Mouse (Mus musculus) testis, postnatal 14 days (tissue): ENCODE measurements around the gene Rerg.

Experiments used
- DNase-seq: peaks from one replicate; pipeline ENCODE4 v3.0.0; 2021; ENCODE audit warnings: low spot score

Rerg gene

GRCm38 (mm10) chr6:137170226-137170625, at the start of gene Rerg:
Gene Rerg (minus strand): TSS chr6:137170497.
- DNase-seq = no peak

GRCm38 (mm10) chr6:137217841-137218463, 47.7 kb upstream of the Rerg start:
- DNase-seq = no peak

GRCm38 (mm10) chr6:137211441-137211840, 41.1 kb upstream of the Rerg start:
- no peak for DNase-seq

GRCm38 (mm10) chr6:137210991-137211390, 40.7 kb upstream of the Rerg start:
- DNase-seq = no peak

- DNase-seq = no peak
Observed at GRCm38 (mm10) chr6:137209992-137210391, 39.7 kb upstream of the Rerg start.

GRCm38 (mm10) chr6:137207126-137207525, 36.8 kb upstream of the Rerg start:
- DNase-seq = no peak

GRCm38 (mm10) chr6:137205662-137206400, 35.5 kb upstream of the Rerg start:
- no peak for DNase-seq

- peak; percentile 23 for DNase-seq
Observed at GRCm38 (mm10) chr6:137202661-137203060, 32.4 kb upstream of the Rerg start.

GRCm38 (mm10) chr6:137201578-137201977, 31.3 kb upstream of the Rerg start:
- no peak for DNase-seq

GRCm38 (mm10) chr6:137201166-137201565, 30.9 kb upstream of the Rerg start:
- peak; percentile 31 for DNase-seq

- peak; percentile 41 for DNase-seq
Observed at GRCm38 (mm10) chr6:137192063-137192462, 21.8 kb upstream of the Rerg start.

GRCm38 (mm10) chr6:137191026-137191425, 20.7 kb upstream of the Rerg start:
- no peak for DNase-seq

GRCm38 (mm10) chr6:137190577-137190976, 20.3 kb upstream of the Rerg start:
- no peak for DNase-seq

- no peak for DNase-seq
Observed at GRCm38 (mm10) chr6:137188375-137188926, 18.2 kb upstream of the Rerg start.

- DNase-seq = no peak
Observed at GRCm38 (mm10) chr6:137187426-137187825, 17.1 kb upstream of the Rerg start.

GRCm38 (mm10) chr6:137180636-137181035, 10.3 kb upstream of the Rerg start:
- no peak for DNase-seq

GRCm38 (mm10) chr6:137180115-137180514, 9.8 kb upstream of the Rerg start:
- DNase-seq = no peak

- DNase-seq = no peak
Observed at GRCm38 (mm10) chr6:137179026-137179425, 8.7 kb upstream of the Rerg start.

- DNase-seq = no peak
Observed at GRCm38 (mm10) chr6:137170646-137171045, 349 bp upstream of the Rerg start.

- DNase-seq = peak; percentile 86
Observed at GRCm38 (mm10) chr6:137169171-137169968, 927 bp downstream of the Rerg start.

GRCm38 (mm10) chr6:137166843-137167242, 3.5 kb downstream of the Rerg start:
- no peak for DNase-seq

GRCm38 (mm10) chr6:137163571-137163970, 6.7 kb downstream of the Rerg start:
- no peak for DNase-seq

GRCm38 (mm10) chr6:137163061-137163460, 7.2 kb downstream of the Rerg start:
- no peak for DNase-seq
